Mouse (Mus musculus): ENCODE measurements around the gene Slc12a8.

The Slc12a8 gene

DNA sequence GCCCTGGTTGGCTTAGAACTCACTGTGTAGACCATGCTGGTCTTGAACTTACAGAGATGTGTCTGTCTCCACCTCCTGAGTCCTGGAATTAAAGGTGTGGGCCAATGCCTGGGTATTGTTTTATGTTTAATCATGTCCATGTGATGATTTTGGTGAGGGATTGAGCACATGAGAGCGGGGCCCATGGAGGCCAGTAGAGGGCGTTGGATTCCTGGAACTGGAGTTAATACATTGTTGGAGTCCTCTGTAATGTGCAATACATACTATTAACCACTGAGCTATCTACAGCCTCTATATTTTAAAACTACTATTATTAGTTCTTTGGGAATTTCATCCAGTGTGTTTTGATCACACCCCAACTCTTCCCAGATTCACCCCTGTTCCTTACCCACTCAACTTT is 27.2 kb downstream of the Slc12a8 start:
- DNase-seq (ENCODE audit: low spot score) = no peak

DNA sequence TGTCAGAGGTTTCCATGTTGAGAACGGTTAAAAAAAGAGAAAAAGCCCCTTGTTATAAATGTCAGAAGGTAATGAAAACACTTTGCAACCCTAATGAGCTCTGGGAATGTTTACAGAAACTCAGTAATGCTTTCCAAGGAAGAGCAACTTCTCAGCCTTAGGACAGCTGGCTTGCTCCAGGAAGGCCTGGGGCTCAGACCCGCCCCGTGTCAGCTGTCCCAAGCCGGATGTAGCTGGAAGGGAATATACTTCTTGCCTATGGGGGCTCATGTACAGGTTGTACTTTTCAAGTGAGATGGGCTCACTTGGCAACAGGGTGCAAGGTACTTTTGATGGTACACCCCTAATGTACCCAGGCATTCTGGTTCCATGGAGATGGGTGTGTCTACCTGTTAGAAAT is 28.4 kb downstream of the Slc12a8 start:
- no peak for DNase-seq (ENCODE audit: low spot score)

DNA sequence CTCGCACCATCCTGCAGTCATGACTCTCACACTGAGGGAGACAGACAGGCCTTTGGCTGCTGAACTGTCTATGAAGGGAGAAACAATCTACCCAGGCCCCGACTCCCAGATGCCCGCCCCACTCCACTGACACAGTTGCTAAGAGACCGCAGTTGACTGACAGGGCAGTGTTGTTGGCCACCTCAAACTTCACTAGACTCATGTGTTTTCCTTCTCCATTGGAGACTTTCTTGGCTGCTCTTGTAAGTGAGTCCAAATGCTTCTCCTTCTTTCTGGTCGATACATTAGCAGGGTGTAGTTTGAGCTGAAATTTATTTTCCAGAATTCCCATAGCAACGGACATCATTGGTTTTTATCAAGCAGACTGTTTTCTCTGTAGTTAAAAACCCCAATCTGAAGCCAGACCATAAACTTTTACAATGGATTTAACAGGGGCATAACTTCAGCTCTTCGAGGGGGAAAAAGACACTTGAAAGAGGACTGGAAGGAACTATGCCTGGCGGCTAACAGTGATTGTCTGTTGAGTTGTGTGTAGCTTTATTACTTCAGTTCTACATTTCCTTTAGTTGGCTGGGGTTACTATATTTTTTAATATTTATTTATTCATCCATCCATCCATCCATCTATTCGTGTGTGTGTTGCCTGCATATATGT is 36.7 kb downstream of the Slc12a8 start:
- no peak for DNase-seq (ENCODE audit: low spot score)

DNA sequence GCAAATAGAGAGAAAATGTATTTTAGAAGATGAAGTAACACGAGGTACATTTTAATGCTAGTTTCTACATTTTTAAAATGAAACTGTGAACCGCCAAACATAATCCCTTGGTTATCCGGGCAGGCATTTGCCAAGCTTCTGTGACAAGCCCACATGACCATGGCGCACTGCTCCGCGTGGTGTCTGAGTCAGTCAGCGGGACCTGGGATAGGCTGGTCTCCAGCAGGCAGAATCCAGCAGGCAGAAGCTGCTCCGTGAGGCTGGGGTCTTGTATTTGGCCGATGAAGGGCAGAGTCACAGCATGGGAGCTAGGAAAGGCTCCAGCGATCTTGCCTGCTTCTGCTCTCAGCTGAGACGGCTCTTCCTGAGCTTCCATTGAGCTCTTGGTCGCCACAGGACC is 41.0 kb downstream of the Slc12a8 start:
- no peak for DNase-seq (ENCODE audit: low spot score)

DNA sequence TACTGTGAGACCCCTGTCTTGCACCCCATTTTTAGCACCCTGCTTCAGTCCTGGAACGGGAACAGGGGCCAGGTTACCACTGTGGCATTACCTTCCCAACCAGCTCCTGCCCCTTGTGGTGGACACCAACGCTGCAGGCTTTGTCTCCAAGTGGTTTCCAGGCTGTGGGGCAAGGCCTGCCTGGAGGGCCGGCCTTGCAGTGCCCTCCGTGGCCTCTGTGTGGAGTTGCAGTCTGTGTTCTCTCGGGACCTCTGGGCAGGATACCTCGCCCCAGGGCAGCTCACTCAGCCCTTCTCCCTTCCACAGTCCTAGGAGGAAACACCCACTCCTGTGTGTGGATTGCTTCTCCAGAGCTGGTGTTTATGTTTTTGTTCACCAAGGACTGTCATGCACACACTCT is 43.2 kb downstream of the Slc12a8 start:
- peak; percentile 78 for DNase-seq (ENCODE audit: low spot score)

DNA sequence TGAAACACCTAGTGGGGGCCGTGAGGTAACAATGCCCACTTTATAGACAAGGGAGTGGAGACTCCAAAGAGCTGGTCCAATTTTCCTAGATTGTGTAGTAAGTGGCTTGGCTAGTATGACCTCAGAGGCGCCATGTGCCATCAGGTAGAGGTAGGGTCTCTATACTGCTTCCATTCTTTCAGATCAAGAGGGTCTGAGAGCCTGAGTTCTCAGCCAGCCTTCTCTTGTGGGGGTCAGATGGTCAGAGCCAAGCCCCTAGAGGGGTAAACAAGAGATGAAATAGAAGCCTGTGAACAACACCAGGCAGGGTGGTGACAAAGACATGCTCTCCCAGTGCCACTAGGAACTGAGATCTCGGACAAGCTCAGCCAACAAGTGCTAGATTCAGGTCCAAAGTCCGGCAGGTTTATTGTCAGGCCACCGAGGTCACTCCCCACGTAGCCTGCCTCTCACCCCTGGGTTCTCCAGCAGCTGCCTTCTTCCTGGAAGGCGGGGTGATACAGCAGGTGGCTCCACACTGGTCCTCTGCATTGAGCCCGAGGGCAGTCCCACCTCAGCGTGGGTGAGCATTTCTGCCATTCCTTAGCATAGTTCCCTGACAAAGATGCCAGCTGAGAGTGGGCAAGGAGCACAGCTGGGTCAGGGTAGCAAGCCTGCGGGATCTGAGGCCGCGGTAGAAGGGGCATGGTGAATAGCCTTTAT is 44.3 kb downstream of the Slc12a8 start:
- no peak for DNase-seq (ENCODE audit: low spot score)

DNA sequence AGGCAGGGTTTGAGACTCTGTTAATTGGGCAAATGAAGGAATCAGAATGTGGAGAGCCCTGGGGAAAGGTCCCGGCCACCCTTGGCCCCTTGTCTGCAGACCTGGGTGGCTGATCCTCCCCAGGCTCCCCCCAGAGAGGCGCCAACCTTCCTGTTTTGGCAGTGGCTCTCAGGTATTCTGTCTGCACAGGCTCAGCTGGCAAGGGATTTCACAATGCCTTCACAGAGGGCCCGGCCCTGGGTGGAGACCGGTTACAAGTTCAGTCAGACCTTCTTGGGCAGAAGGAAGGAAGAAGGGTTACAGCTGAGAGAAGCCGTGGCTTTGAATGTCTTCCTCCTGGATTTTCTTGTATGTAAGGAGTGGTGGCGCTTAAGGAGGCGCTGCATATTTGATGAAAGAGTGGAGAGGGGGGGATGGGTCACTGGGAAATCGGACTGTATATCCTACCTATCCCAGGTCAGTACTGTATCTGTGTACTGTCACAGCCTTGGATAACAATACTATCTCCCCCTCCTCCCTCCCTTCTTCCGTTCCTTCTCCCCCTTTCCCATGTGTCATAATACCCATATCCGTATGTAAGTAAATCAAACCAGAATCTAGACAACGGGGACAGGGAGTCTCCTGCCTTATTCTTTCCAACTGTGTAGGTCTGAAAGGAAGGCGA is 45.9 kb downstream of the Slc12a8 start:
- no peak for DNase-seq (ENCODE audit: low spot score)

DNA sequence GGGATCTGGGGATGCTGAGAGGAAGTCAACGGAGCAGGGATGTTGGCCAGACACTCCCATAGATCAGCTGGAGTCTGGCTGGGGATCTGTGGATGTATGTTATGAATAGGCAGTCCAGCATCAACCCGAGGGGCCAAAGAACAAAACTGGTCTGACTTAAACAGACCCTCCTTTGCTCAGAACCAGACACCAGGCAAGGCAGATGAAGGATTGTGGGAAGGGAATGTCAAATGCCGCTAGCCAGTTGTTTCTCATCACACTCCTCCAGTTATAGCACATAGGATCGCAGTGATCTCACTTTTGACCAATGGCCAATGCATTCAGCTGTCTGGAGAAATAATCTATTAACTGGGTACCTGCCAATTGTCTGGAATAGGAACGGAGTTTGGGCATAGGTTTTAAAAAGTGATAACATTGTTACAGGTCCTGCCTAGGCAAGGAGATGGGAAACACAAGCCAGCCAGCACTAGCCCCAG is 46.4 kb downstream of the Slc12a8 start:
- DNase-seq (ENCODE audit: low spot score) = no peak

DNA sequence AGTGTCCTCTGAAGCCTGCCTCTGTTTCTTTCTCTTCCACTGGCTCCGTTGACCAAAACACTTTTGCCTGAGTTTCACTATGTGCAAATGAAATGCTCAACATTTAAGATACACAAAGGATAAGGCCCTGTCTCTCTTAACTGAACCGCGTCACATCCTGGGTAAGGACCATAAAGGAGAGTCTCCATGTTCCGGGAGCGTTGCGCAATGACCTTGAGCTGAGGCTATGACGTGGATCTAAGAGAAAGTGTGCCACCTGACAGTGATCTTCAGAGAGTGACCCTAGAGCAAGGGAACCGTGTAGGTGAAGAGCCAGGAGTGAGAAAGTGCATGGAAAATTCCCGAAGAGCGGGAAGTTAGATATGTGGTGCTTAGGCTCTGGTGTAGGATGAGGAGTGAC is 49.3 kb downstream of the Slc12a8 start:
- DNase-seq (ENCODE audit: low spot score) = no peak

DNA sequence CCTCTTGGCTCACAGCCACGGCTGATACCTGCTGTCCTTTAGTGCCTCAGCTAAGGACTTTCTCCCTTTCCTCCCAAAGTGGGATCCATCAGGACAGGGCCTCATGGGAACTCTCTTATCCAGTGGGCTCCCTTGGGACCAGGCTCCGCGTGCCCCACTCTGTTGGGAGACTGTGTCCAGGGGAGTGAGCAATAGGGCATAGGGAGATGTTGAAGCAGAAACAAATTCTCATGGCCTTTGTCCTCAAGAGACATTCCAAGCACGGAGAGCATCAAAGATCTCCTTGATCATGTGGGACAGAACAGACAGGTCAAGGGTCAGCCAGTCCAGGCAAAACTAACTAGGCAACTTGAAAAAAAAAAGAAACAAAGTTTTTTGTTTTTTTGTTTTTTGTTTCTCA is 50.6 kb downstream of the Slc12a8 start:
- DNase-seq (ENCODE audit: low spot score) = no peak

DNA sequence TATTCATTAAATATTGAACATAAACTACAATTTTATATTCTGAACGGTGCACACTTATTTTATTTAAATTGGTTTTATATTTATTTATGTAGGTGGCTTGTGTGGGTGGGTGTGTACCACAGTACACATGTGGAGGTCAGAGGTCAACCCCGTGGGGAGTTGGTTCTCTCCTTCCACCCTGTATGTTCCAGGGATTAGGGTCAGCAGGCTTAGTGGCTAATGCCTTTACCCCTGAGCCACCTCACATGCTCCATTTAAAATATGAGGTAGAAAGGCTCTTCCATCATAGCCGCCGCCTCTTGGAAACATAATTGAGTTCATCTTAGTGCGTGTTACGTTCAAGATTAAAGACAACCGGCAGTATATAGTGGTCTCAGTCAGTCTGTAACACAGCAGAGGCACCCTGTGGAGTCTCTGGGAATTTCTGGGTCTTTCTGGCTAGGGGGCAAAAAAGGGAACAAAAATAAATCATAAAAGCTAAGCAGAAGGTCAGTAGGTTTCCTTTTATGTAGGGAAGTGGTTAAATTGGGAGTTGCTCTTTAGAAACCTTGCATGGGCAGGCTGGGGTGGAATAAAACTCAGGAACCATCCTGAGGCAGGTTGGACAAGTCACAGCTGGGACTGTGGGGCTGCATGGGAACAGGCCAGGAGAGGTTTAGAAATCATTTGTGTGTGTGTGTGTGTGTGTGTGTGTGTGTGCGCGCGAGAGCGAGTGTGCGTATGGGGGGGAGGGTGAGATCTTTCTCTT is 51.3 kb downstream of the Slc12a8 start:
- no peak for DNase-seq (ENCODE audit: low spot score)

DNA sequence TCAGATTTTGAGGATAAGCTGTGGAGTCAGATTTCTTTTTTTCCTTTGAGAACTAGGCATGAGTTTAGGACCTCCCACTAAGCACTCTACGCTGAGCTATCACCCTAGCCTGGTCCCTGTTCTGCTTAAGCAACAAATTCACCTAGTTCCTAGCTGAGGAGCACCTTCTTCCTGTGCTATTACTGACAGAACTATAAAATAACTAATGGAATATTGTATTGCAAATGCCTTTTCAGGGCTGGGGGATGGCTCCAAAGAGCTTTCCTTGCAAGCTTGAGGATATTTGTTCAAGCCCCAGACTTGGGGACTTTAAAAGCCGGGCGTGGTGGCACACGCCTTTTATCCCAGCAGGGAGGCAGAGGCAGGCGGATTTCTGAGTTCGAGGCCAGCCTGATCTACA is 55.5 kb downstream of the Slc12a8 start:
- DNase-seq (ENCODE audit: low spot score) = no peak

DNA sequence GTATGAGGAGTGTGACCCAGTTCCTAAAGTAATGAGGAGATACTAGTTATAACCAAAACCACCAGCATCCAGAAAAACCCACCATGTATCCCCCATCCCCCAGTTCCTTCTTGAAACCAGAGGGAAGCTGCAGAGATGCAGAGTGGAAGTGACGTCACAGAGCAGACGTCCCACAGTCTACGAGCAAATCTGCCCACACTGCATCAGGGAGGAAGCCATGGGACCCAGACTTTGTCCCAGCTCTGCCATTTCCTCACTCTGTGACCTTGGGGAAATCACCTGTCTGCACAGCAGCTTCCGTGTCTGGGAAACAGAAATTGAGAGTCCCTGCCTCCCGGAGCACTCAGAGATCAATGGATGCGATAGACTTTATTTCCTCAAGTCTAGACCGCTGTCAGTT is 56.6 kb downstream of the Slc12a8 start:
- DNase-seq (ENCODE audit: low spot score) = no peak

DNA sequence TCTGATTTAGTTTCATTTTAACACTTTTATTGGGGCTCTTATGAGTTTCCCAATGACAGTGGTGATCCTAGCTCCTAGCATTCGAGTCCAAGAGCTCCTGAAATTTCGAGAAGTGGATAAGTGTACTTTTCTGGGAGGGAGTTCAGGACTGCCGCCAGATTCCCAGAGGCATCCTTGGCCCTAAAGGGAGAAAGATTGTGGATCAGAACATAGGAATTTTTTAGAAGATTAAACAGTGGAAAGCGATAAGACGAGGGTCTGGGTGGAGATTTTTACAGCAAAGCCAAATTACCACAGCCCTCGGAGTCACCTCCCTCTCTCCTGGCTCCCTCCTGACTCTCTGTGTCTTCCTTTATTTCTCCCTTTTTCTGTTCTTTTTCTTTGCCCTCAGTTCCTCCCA is 58.6 kb downstream of the Slc12a8 start:
- no peak for DNase-seq (ENCODE audit: low spot score)

DNA sequence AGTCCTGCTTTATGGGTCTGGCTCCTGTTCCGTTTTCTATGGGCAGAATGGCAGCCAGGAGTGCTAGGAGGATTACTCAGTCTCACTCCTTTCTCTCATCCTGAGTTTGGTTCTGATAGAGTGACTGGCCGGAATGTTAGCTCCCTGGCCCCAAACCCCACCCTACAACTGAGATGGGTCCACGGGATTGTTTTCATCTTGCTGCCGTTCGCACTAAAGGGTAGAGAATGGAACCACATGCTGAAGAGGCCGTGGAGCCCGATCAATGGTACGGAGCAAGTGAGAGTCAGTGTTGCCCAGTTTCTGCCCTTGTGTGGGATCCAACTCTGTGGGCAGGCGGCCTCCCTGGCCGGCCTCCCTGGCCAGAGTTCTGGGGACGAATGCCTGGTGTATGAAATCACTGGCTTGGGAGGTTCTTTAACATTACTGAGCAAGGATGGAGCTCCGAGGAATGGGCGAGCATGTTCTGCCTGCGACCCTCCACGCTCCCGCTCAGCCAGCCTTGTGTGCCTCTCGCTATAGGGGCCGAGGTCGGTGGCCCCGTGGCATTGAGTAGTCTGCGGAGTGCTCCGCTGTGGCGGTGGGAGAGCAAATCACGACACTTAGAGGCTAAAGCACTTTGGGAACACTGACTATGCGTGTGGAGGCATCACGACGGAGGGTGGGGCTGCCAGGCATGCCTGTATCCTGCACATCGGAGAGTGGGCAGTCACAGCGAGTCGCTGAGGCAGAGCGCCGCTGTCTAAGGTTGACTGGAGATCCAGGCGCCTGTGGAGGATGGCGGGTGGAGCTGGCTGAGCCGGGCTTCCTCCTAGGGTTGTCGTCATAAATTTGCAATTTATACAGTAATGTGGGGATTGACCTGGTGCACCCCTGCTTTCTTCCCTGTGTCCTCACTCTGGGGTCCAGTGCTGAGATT is 59.4 kb downstream of the Slc12a8 start:
- no peak for DNase-seq (ENCODE audit: low spot score)

DNA sequence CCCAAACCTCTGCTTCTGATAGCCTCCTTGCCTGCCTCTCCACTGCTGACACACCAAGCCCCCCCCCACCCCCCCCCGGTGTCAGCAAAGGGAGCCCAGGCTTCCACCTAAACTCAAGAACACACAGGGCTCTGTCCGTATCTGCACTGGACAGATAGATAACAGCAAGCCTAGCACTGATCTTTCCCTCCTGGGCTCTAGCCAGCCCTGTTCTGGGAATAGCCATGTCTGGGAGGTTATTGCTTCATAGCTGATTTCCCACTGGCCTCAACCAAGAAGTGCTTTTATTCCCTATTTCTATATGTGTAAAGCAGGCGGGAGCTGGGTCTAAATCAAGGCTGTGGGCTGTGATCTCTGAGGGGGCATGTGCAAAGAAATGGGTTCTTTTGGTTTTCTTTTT is 61.3 kb downstream of the Slc12a8 start:
- no peak for DNase-seq (ENCODE audit: low spot score)

DNA sequence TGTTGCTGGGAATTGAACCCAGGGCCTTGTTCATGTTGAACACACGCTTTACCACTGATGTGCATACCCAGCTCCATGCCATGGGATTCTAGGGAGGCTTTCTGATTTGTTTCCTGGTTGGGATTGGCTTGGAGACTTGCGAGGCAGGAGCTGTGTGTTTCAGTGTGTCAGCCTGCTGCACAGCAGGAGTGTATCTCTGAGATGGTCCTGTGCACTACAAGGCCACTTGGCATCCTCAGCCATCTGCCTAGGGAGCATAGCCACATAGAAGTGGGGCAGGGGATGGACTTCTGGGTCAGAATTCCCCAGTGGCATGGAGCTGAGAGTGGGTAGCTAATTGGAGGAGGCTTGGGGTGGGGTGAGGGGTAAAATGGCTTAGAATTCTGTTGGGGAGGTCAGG is 63.2 kb downstream of the Slc12a8 start:
- no peak for DNase-seq (ENCODE audit: low spot score)

DNA sequence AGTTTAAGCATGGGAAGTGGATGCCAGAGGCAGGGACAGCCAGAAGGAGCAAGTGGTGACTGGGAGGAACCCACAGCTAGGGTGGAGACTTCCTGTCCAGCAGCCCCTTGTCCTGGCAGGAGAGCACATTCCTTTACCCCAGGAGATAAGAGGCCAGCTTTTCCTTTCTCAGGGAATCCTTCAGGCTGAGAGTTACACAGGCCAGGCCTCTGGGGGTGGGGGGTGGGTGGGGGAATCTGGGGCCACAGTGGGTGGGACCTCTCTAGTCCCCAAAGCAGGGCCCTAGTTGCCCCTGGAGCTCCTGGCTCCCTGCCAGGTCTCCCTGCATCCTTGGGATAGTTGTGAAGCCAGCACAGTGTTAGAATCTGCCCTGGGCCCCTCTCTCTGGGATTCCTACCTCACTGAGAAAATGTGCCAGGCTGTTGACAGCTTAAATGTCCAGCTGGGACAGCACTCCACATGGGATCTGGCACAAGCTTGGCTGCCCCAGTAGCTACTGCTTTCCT is 63.7 kb downstream of the Slc12a8 start:
- peak; percentile 18 for DNase-seq (ENCODE audit: low spot score)

DNA sequence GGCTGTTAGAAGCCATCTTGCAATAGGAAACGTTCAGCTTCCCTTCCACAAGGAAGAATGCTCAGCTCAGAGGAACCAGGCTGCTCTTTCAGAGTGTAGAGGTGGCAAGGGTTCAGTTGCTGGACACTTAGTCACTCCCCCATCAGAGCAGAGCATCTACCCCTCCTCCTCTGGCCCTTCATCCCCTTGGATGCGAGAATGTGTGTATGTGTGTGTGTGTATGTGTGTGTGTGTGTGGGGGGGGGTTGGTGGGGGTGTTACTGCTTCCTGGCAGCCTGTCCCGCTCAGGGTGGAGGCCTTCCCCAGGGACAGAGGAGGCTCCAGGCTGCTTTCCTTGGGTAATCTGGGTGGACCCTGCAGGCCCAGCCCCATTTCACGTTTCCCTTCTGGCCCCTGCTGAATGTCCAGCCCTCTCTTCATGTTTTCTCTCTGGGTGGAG is 64.6 kb downstream of the Slc12a8 start:
- DNase-seq (ENCODE audit: low spot score) = no peak

DNA sequence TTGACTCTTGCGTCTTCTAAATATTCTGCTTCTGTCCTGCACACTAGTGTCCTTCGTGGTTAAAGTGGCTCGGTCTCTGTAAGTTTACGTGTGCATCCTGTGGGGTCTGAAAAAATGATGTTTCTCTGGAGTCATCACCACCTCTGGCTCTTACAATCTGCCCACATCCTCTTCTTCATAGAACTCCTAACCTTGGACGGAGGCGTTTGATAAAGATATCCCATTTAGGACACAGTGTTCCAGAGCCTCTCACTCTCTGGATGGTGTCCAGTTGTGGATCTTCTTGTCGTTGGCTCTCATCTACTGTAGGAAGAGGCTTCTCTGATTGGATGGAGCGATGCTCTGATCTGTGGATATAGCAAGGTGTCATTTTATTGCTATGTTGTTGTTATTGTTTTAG is 65.4 kb downstream of the Slc12a8 start:
- DNase-seq (ENCODE audit: low spot score) = no peak

DNA sequence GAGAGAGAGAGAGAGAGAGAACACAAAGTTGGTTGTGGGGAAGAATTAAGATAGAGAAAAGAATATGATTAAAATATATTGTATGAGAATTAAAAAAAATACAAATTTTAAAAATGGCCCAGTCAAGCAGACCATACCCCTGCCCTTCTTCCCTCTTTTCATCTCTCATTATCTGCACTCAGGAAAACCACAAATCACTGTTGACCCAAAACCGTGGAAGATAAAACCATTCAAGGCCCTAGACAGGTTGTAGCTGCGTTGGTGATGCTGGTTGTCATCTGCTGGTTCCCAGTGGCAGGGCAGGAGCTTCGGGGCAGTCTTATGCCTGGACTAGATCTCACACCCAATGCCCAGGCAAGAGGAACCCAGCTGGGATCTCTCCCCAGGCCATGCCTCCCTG is 66.2 kb downstream of the Slc12a8 start:
- DNase-seq (ENCODE audit: low spot score) = no peak
